ENCODE assay signal across 29 mouse cellular contexts in the genomic region with DNA sequence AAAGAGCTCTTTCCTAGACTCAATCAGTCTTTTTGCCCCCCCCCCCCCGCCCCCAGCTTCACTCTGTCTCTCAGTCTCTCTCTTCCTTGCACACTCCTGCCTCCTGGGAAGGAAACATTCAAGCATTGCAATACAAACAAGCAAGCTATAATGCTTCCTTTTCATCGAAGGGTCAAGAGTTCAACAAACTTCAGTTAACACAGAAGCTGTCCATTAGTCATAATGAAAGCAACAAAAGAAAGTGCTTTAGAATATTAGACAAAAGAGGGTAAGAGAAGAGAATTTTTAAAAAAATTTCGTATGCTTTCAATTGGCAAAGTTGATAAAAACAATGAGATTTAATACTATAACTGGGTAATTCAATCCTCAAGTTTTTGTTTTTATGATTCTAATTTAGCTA. TPM values are rescaled to one million over a fixed set of nuclear protein-coding genes. Genes with fewer than 3 reads are reported as not detected.
DNase-seq lines count a peak whose midpoint lies in the region; ATAC-seq and TF ChIP-seq lines count a peak whose summit lies in the region.
"Had no signal": no experiment of that assay in that cellular context is flagged by ENCODE, and none has a peak within 500 bp of the region (broad histone marks: within the 10 kb centered on the region; RNA-seq: fewer than 3 reads in every experiment).

No protein-coding gene starts in this region.

- TF ChIP-seq POLR2A in brain, embryonic 14.5 days (IDR thresholded peaks at IDR 0.05; ENCODE audit: borderline replicate concordance, extremely low read depth, insufficient read depth, insufficient read length, poor library complexity, severe bottlenecking): no peak

- no peaks in the 10 kb centered on the region for H3K9me3 ChIP-seq in hindbrain, embryonic 11.5 days (ENCODE audit: control insufficient read depth, low read length)
- H3K9me3 ChIP-seq in hindbrain, embryonic 13.5 days: no peaks in the 10 kb centered on the region
- H3K9me3 ChIP-seq: embryonic facial prominence, embryonic 15.5 days; forebrain, embryonic 13.5 days; heart, embryonic 10.5 days; heart, embryonic 15.5 days; hindbrain, embryonic 12.5 days; kidney, embryonic 15.5 days; limb, embryonic 13.5 days; liver, embryonic 13.5 days; midbrain, embryonic 12.5 days had no signal

- no peaks in the 10 kb centered on the region for H3K36me3 ChIP-seq in hindbrain, embryonic 11.5 days (ENCODE audit: control insufficient read depth, insufficient read depth, low read length)
- no peaks in the 10 kb centered on the region for H3K36me3 ChIP-seq in hindbrain, embryonic 13.5 days
- H3K36me3 ChIP-seq: embryonic facial prominence, embryonic 15.5 days; heart, embryonic 10.5 days; heart, embryonic 15.5 days; hindbrain, embryonic 12.5 days; kidney, embryonic 15.5 days; limb, embryonic 13.5 days; liver, embryonic 13.5 days; midbrain, embryonic 12.5 days had no signal

- 28% methylated on average over 3 of the region's 3 CpGs for WGBS in hindbrain, embryonic 11.5 days
- WGBS in hindbrain, embryonic 13.5 days: 9% methylated on average over 3 of the region's 3 CpGs

- no peak overlapping the region for H3K4me3 ChIP-seq in hindbrain, embryonic 11.5 days (ENCODE audit: low read depth, low read length)
- H3K4me3 ChIP-seq in hindbrain, embryonic 13.5 days: no peak overlapping the region
- H3K4me3 ChIP-seq: embryonic facial prominence, embryonic 15.5 days; forebrain, embryonic 13.5 days; heart, embryonic 10.5 days; heart, embryonic 15.5 days; hindbrain, embryonic 12.5 days; kidney, embryonic 15.5 days; limb, embryonic 13.5 days; liver, embryonic 13.5 days; midbrain, embryonic 12.5 days had no signal

- TF ChIP-seq CTCF in brain, embryonic 14.5 days (IDR thresholded peaks at IDR 0.05; ENCODE audit: borderline replicate concordance, extremely low read depth, insufficient read depth, insufficient read length): no peak

- no peak overlapping the region for H3K4me2 ChIP-seq in hindbrain, embryonic 11.5 days (replicated peaks; ENCODE audit: low read depth, low read length)
- no peak overlapping the region for H3K4me2 ChIP-seq in hindbrain, embryonic 13.5 days
- H3K4me2 ChIP-seq: embryonic facial prominence, embryonic 15.5 days; forebrain, embryonic 13.5 days; hindbrain, embryonic 12.5 days had no signal

- H3K9ac ChIP-seq in hindbrain, embryonic 11.5 days (ENCODE audit: low read depth, low read length): no peak overlapping the region
- H3K9ac ChIP-seq in hindbrain, embryonic 13.5 days: no peak overlapping the region
- H3K9ac ChIP-seq: embryonic facial prominence, embryonic 15.5 days; forebrain, embryonic 13.5 days; heart, embryonic 15.5 days; kidney, embryonic 15.5 days; limb, embryonic 13.5 days; liver, embryonic 13.5 days; midbrain, embryonic 12.5 days had no signal

- peak; percentile 10; the same call in 1 of the 2 replicates for ATAC-seq in hindbrain, embryonic 11.5 days (ENCODE audit: low FRiP score)
- no peak for ATAC-seq in hindbrain, embryonic 13.5 days (ENCODE audit: low FRiP score)
- ATAC-seq: activated CD4-positive, CD25-positive, alpha-beta regulatory T cell, adult 4 months; forebrain, embryonic 13.5 days; intestine, postnatal 0 days had no signal

- no peaks in the 10 kb centered on the region for H3K27me3 ChIP-seq in hindbrain, embryonic 11.5 days (ENCODE audit: control insufficient read depth, insufficient read depth, low read length)
- no peaks in the 10 kb centered on the region for H3K27me3 ChIP-seq in hindbrain, embryonic 13.5 days
- H3K27me3 ChIP-seq: embryonic facial prominence, embryonic 15.5 days; forebrain, embryonic 13.5 days; heart, embryonic 15.5 days; hindbrain, embryonic 12.5 days; kidney, embryonic 15.5 days; limb, embryonic 13.5 days; liver, embryonic 13.5 days; midbrain, embryonic 12.5 days had no signal

- no peak for DNase-seq in hindbrain, embryonic 11.5 days (ENCODE audit: low spot score)
- DNase-seq in A20 (ENCODE audit: low read depth, low spot score): peak; percentile 62
- DNase-seq in brain, embryonic 14.5 days (ENCODE audit: low read depth): peak; percentile 5
- DNase-seq in mesoderm, embryonic 11.5 days (ENCODE audit: low read depth, low spot score): peak; percentile 18
- DNase-seq in cerebellum, adult 11 months: no peak
- DNase-seq in gastrocnemius, postnatal 14 days: no peak
- DNase-seq: adrenal gland, adult 2 months; adrenal gland, postnatal 36 days; gastrocnemius, postnatal 25 days; heart, adult 11 months; kidney, postnatal 25 days; liver, embryonic 13.5 days; lung, adult 18-20 months; right cerebral cortex, postnatal 25 days; thymus, adult 2 months; thymus, postnatal 36 days had no signal

- intact Hi-C loops in gastrocnemius, postnatal 14 days (cut with DNase I; ENCODE audit: low total_unique reads): no loop called here

- H3K27ac ChIP-seq in hindbrain, embryonic 11.5 days (ENCODE audit: low read depth, low read length): no peak overlapping the region
- no peak overlapping the region for H3K27ac ChIP-seq in hindbrain, embryonic 13.5 days
- H3K27ac ChIP-seq: embryonic facial prominence, embryonic 15.5 days; forebrain, embryonic 13.5 days; heart, embryonic 10.5 days; hindbrain, embryonic 12.5 days; kidney, embryonic 15.5 days; limb, embryonic 13.5 days; liver, embryonic 13.5 days; midbrain, embryonic 12.5 days; stomach, postnatal 0 days had no signal

- 0 out of 2 replicates have a peak, but pooled peaks cover 2% of the 10 kb centered on the region for H3K4me1 ChIP-seq in hindbrain, embryonic 11.5 days (replicated peaks; ENCODE audit: control insufficient read depth, insufficient read depth, low read length)
- H3K4me1 ChIP-seq in hindbrain, embryonic 13.5 days (replicated peaks): peaks cover 14% of the 10 kb centered on the region

RNA-seq across cellular contexts. Expression of a gene that starts 1.0 kb away (rescaled TPM):
- polyA plus RNA-seq in hindbrain, embryonic 11.5 days (2014; fragmentation: Nextera tagmentation; extraction: Ambion mirVana): 12.1 and 12.9 TPM in 2 replicates
- 12.6 and 14.3 TPM in 2 replicates for polyA plus RNA-seq in hindbrain, embryonic 13.5 days (2015; fragmentation: Nextera tagmentation; extraction: Ambion mirVana)
- polyA plus RNA-seq in brain, embryonic 14.5 days (2012; rRNA removed): 3.3 and 5.1 TPM in 2 replicates
- 1 to 10 TPM; 6.1 to 6.5 TPM for total RNA-seq in gastrocnemius, postnatal 14 days (2021)

RNA-seq across cellular contexts. Expression of a gene that starts 1.7 kb away (rescaled TPM):
- polyA plus RNA-seq in hindbrain, embryonic 11.5 days (2014; fragmentation: Nextera tagmentation; extraction: Ambion mirVana): 0.81 and 1.8 TPM in 2 replicates
- 2.0 and 2.5 TPM in 2 replicates for polyA plus RNA-seq in hindbrain, embryonic 13.5 days (2015; fragmentation: Nextera tagmentation; extraction: Ambion mirVana)
- 0.94 and 1.0 TPM in 2 replicates for polyA plus RNA-seq in brain, embryonic 14.5 days (2012; rRNA removed)
- 1 to 10 TPM; 1.3 to 1.6 TPM for total RNA-seq in gastrocnemius, postnatal 14 days (2021)
- total RNA-seq: megakaryocyte, adult 5-6 weeks had no signal
- polyA plus RNA-seq: activated CD4-positive, CD25-positive, alpha-beta regulatory T cell, adult 4 months had no signal

Comparison
In these comparisons a context has a peak if more than half of its experiments do, and no peak if none do; other contexts are left out.
1. DNase-seq: peak in A20 (single experiment), brain, embryonic 14.5 days (single experiment) and mesoderm, embryonic 11.5 days (single experiment); none in hindbrain, embryonic 11.5 days (single experiment), cerebellum, adult 11 months (single experiment) and gastrocnemius, postnatal 14 days (single experiment).